Mouse (Mus musculus): ENCODE measurements at regions not wholly inside any gene's neighbourhood (a gene's known extent, or its start where the extent isn't known, plus 50 kb on each side); places are given as distances from the start of the nearest gene placed in this dataset.

DNA sequence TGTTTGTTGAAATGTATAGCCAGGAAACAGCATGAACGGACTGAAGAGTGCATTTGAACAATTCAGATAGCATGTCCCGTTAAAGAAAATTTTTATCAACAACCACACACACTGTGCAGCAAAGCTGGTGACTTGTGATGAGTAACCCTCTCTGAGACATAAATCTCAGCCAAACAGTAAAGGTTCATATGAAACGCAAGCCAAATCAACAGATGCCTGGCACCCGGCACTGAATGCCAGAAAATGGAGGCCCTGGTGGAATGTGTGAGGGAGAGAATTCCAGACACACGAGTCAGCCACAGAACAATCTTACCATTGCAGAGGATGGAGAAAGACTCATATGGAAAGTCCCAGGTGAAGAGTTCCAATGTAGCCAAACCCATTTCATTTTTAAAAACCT, 341.1 kb upstream of the Actbl2 start:
- TF ChIP-seq ZMIZ1 (IDR thresholded peaks at IDR 0.05; ENCODE audit: low read depth, low read length) = no peak
- no peak for TF ChIP-seq CTCF (conservative IDR thresholded peaks at IDR 0.05 in 1 of 2, IDR thresholded peaks at IDR 0.05 in 1 of 2; ENCODE audit: low read depth in 2 of 2, low read length in 2 of 2)
- no peak for TF ChIP-seq SIN3A (IDR thresholded peaks at IDR 0.05; ENCODE audit: low read length)
- no peak for TF ChIP-seq POLR2A (IDR thresholded peaks at IDR 0.05; ENCODE audit: low read depth, low read length)
- TF ChIP-seq MEF2A (IDR thresholded peaks at IDR 0.05; ENCODE audit: borderline replicate concordance, low read depth, low read length) = no peak
- TF ChIP-seq EP300 (IDR thresholded peaks at IDR 0.05; ENCODE audit: low read length) = no peak
- no peak for TF ChIP-seq RAD21 (IDR thresholded peaks at IDR 0.05; ENCODE audit: low read depth, low read length)
- no peak for TF ChIP-seq GABPA (IDR thresholded peaks at IDR 0.05; ENCODE audit: insufficient replicate concordance, low read depth, low read length)
- no peak for TF ChIP-seq TBP (conservative IDR thresholded peaks at IDR 0.05; ENCODE audit: low read depth, low read length)
- TF ChIP-seq MAX (IDR thresholded peaks at IDR 0.05; ENCODE audit: low read length) = no peak
- no peak for TF ChIP-seq MYC (IDR thresholded peaks at IDR 0.05; ENCODE audit: low read depth, low read length)

Measured in CH12.LX (cell line).